Mouse (Mus musculus) T-helper 1 cell (primary cell): ENCODE results near the gene Enox1.

Source experiments
- in situ Hi-C: fragments of 300-600 bp; cut with MboI, MseI; formaldehyde crosslinking; loops from one replicate; pipeline ENCODE4 v1.15.1; 2025; ENCODE audit warnings: high pct_unique_total_duplicates

Enox1 gene

DNA sequence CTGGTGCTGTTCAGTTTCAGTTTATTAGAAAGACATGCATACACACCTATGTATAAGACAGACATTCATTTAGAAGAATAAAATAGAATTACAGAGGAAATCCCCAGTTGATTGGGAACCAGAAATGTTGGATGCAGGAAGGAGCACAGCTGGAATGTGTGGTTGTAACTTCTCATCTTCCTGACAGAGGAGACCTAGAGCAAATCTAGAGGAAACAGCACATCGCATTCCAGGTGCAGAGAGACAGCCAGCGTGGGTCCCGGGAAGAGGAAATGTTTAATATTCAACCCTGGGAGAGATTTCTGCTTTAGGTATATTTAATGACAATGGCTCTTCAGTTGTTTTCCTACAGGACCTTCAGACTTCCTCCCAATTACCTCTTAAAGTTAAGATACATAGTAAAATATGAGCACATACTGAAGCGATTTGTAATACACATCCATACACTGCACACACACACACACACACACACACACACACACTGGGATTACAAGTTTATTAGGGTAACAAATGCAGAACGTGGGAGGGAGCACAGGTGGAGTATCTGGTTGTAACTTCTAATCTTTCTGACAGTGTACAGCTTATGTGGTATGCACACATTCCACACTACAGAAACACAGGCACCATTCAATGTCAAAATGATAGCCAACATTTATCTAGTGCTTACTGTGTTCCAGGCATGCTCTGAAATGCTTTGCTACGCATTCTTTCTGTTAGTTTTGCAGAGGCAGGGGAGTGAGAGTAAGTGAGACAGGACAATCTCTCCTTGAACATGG, 405.4 kb downstream of the Enox1 start:
- in situ Hi-C loops, result no loop called here

DNA sequence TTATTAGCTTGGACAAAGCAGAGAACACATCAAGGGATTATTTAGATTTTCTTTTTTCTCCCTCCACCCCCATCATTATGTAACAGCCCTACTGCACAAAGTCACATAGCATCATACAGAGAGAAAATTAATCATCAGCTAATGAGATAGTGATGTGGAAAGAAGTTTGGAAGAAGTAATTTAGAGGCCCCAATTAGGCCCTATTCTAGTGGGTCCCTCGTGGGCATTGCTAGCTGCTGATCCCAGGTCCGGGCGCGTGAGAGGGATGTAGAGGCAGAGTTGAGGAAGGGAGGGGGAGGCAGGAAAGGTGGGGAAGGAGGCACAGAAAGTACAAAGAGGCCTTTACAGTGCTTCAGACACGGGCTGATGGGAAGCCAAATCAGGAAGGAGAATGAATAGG, 407.4 kb downstream of the Enox1 start:
- in situ Hi-C loops, result no loop called here

DNA sequence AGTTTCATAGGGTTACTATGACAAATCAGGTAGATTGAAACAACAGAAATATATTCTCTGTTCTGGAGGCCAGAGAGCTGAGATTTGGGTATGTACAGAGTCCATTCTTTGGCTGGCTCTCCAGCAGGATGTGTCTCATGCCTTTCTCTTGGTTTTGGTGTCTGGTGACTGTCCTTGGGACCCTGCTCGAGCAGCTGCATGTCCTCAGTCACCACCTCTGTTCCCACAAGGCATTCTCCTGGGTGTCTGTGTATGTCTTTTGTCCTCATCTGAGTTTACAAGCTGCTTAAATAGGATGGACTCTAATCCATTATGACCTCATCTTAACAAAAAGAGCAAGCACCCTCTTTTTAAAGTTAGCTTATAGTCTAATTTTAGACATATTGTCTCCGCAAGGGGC, 410.6 kb downstream of the Enox1 start:
- in situ Hi-C loops, result no loop called here

DNA sequence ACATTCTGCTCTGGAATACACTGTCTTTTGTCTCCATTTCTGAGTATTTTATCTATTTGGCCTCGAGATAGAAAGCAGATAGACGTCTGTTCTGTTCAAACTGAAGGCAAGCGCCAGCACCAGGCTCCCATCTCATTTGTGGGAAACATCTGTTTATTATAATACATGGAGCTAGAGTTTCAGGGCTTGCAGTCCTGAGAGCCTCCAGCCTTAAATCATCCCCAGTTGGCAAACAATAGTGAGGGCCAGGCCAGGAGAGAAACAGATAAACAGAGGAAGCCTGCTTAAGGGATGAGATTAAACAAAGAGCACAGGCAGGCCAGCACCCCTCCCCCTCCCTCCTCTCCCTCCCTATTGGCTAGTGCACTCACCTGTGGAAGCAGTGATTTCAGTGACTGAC, 417.9 kb downstream of the Enox1 start:
- in situ Hi-C loops, result no loop called here

GRCm38 (mm10) chr14:77576411-77576810, 419.8 kb downstream of the Enox1 start:
- in situ Hi-C loops, result no loop called here

DNA sequence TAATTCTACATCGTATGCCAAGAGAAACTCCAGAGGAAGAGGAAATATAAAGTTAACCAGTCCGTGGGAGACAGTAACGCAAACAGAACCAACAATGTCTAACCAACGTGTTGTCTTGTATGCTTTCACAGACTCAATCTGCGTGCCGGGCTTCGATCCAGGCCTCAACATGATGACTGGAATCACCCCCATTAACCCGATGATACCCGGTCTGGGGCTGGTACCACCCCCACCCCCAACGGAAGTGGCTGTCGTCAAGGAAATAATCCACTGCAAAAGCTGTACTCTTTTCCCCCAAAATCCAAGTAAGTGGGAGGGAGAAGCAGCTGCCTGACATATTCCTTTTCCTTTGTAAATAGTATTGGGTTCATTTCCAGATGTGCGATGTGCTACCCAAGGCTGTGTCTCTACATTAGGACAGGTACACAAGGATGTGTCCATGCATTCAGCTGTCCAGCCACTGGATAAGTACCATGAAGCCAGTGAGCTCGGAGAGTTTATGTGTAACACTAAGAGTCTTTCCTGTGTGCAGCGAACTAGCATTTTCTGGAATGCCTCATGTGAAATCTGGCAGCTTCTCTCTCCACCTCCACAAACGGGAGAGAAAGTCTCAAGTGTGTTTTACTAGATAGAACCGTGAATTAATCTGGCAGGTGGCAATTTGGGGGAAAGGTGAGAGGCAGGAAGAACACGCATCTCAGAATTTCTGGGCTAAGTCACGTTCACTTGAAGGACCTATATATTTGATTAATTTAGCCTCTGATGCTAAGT, 421.1 kb downstream of the Enox1 start:
- in situ Hi-C loops, result no loop called here

DNA sequence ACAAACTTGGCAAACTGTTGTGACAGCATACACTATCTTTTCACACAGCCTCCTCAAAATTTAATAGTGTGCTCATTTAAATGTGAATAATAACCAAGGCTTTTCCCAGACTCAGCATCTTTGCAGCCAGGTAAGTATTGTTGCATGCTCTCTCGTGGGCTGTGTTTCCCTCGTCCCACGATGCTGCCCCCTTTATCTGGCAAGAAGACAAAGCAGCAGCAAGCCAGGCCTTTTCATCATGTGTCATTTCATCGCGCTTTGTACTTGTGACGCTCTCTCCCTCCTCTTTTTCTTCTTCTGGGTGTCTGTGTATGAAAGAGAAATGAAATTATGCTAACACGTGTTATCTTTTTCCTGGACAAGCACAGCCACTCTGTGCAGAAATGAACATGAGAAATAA, 421.8 kb downstream of the Enox1 start:
- in situ Hi-C loops, result no loop called here

- in situ Hi-C loops, result no loop called here
Measured at GRCm38 (mm10) chr14:77580106-77580936, 423.8 kb downstream of the Enox1 start.

GRCm38 (mm10) chr14:77580937-77581270, 424.3 kb downstream of the Enox1 start:
- in situ Hi-C loops, result no loop called here

DNA sequence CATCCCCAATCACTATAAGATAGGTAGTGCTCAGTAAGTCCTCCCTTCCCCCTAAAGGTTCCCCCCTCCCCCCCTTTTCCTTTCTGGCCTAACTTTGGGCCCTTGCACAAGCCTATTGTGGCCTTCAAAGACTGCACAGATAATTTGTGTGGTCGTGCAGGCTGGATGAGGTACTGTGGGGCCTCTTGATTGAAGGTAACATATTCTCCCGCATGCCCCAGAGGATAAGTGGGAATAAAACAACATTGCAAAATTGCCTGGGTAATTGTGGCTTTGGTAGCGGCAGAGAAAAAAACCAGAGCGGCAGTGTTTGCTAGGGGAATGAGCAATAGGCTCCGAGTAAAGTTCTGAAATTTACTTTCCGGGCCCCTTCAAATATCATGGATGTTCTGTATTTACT, 425.1 kb downstream of the Enox1 start:
- in situ Hi-C loops, result no loop called here

GRCm38 (mm10) chr14:77584426-77584825, 427.9 kb downstream of the Enox1 start:
- in situ Hi-C loops, result no loop called here

DNA sequence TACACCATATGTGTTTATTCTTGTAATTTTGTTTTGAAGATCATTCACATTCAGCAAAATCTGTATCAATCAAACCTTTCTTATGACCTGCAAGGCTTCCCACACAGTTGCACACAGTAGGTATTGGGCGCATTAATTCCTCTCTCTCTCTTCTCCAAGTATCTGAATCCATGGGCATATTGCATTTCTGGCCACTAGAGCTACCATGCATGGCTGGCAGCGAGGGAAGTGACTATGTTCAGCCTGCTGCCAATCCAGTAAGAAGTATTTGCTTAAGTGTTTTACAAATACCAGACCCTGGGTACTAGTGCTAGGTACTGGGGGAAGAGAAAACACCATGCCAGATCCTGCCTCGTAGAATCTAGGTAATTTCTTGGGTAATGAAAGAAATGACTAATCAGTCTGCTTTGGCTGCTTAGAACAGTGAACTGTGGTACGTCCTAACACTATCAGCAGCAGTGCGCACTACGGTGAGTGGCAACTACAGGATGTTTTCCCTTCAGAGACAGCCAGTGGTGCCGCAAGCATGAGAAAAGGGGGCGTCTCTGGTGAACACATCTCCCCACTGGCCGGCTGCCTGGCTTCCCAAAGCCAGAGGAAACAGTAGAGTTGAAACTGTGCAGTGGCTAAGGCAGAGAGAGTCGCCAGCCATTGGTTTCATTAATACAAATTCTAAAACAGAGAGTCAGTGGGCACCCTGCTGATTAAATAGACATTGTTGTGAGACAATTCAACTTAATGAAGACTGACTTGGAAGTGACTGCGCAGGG, 428.7 kb downstream of the Enox1 start:
- in situ Hi-C loops, result no loop called here

- in situ Hi-C loops, result no loop called here
Measured at GRCm38 (mm10) chr14:77586033-77586432, 429.5 kb downstream of the Enox1 start.

DNA sequence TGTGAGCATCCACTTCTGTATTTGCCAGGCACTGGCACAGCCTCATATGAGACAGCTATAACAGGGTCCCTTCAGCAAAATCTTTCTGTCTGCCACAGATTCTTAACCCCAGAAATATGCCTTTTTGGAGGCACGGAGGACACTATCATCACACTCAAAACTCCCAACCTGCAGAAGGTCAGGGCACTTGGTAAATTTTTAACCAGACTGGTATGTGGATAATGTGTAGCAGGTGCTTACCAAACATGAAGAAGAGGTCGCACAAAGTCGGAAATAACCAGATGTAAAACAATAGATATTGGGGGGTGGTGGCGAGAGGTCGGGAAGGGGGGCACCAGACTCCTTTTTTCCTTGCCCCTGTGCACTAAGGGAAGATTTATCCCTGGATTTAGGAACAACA, 430.6 kb downstream of the Enox1 start:
- in situ Hi-C loops, result no loop called here

DNA sequence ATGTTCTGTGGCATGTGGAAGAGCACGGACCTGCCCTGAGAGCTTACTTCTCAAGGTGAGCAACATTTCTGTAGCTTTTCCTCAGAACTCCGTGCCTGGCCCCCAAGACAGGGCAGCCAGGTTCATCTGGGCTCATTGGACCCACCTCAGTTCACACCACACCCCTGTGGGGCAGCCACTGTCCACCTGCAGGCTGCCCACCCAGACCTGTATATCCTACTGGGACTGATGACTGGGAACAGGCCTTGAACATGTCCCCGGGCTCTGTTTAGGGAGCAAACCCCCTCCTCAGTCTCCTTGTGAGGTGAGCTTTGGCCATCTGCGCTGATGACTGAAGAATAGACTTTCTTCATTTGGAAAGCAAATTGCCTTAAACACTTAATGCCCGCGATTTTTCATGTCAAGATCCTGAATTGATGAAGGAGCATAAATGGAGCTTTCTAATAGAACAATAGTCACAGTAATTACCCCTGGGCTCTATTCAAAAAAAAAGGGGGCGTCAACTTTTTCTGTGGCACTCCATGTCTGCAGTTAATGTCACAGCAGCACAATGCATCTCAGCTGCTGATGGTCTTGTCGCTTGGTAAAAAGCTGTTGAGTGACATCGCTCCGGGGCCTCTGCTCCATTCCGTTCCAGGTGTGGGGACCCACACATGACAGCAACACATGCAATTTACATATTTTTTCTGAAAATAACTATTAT, 436.7 kb downstream of the Enox1 start:
- in situ Hi-C loops, result no loop called here

DNA sequence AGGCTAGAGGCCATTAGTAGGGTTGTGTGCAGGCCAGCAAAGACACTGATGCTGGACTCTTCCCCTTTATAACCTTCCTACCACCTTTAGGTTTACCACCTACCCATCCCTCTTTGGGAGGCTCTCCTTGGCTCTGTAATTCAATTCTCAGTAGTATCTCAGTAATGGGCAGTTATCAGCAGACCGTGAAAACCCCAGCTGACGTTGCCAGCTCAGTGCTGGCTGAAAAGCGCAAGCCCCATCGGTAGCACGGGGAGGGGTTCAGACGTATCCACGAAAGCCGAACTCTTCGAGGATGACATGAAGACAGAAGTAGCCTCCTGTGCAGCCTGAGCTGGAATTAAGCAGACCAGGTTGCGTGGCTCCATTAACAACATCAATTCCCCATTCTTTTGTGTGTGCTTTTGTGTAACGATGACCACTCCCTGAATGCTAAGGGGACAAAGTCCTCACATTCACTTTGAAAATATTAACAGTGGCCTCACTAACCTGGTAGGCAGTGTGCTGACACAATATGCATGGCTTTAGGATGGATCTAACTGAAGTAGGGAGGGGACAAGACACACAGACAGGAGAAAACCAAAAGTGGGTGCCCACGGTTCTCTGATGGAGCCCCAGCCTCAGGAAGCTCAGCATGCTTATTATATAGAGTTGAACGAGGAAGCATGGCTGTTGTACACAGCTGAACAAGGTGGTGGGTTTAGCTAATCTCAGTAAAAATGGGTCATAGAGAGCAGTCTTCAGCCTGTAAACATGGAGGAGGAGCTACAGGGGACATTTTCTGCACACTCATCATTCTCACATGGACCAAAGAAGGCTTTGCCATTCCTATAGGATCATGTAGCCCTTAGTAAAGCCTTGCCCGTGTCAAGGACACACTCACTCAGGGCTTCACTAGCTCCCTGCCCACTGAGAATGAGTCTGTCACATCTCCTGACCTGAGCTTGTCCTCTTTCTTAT, 439.9 kb downstream of the Enox1 start:
- in situ Hi-C loops, result no loop called here

DNA sequence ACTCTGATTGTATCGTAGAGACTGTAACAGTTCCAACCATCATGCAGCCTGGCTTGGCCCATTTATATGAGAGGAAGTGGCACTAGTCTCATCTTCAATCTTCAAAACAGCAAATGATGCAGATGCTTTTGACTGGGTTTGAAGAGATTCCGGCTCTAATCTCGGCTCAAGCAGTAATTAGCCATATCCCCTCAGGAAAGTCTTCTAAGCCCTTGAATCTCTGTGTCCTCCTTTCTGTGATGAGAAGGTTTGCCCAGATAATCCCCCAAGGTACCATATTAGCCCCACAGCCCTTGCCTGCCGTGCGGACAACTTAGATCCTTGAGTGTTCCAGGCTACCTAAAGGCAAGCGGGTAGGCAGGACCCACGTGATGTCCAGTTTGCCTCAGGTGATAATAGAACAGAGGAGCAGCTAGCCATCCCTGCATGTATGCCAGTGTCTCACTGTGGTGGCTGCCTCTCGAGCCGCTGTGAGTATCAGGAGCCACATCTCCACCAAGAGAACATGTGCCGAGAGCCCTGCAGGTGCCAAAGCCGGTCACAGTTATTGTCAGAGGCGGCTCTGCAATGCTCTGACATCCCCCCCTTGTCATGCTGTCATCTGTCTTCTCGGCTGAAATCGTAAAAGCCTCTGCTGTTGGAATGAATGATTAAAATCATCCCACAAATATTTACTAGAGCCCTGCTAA, 442.6 kb downstream of the Enox1 start:
- in situ Hi-C loops, result no loop called here

DNA sequence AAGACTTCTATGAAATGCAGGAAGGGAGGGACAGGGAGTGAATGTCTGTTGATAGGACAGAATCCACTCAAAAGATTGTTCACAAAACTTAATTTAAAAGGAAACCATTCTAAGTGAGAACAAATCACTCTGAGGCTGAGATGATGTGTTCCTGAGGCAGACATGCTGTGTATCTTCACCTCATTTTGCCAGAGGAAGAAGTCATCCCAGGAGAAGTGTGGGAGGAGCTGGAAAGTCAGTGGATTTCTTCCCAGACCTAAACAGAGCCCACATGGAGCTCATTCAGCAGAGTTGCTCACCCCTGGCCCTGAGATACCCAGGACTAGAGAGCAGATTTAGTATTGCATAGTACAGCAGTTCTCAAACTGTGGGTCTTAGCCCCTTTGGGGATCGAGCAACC, 444.2 kb downstream of the Enox1 start:
- in situ Hi-C loops, result no loop called here

DNA sequence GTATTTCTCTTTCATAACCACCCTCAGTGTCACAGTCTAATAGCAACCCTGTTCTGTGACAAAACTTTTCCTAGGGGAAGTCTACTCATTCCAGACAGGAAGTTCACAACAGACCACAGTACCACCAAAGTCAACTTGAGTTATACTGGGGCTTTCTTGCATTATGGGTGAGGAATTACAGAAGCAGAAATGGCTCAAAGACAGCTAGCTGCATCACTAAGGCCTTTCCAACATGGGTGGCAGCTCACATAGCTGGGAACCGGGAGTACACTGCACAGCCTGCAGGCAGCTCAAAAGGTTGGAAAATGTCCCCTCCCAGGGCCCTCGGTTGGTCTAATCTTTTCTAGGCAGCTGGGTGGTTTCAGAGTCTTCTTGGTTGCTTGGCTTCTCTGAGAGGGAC, 444.9 kb downstream of the Enox1 start:
- in situ Hi-C loops, result no loop called here
